Comparison of ENCODE assay signal across 18 mouse cellular contexts in the genomic region with DNA sequence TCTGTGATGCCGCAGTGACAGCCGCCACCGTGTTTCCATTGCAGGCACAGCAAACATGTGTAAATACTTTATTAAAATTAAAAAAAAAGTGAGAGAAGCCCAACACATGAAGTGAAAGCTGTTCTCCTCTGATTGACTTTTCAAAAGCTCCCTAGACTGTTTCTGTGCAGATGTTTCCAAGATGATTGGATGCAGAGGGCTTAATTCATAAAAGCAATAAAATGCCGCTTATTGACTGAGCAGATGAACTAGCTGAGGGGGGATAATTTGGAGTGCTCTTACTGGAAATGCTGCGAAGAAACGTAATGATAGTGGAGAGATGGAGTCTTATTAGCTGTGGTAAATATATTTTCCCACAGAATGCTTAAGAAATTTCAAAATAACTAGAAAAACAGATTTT.
"Had no signal": no experiment of that assay in that cellular context is flagged by ENCODE, and none has a peak within 500 bp of the region (broad histone marks: within the 10 kb centered on the region; RNA-seq: fewer than 3 reads in every experiment).

No protein-coding gene starts in this region.

- DNase-seq: lung, adult 18-20 months; lung, embryonic 14.5 days; lung, postnatal 10 days; lung, postnatal 4 days; retina, postnatal 1 day; right cerebral cortex, adult 18-20 months; right cerebral cortex, postnatal 25 days; right cerebral cortex, postnatal 4 days; spleen, adult 18-20 months; thymus, adult 18-20 months; thymus, postnatal 14 days; thymus, postnatal 36 days had no signal

- H3K9ac ChIP-seq: liver, embryonic 14.5 days; lung, embryonic 14.5 days; midbrain, embryonic 13.5 days; midbrain, embryonic 15.5 days; neural tube, embryonic 12.5 days had no signal

- H3K27me3 ChIP-seq: midbrain, embryonic 13.5 days; midbrain, embryonic 15.5 days; neural tube, embryonic 12.5 days had no signal

- H3K27ac ChIP-seq: liver, embryonic 14.5 days; midbrain, embryonic 13.5 days; midbrain, embryonic 15.5 days; neural tube, embryonic 12.5 days had no signal

- H3K4me3 ChIP-seq: midbrain, embryonic 13.5 days; midbrain, embryonic 15.5 days; myocyte; neural tube, embryonic 12.5 days had no signal

- H3K9me3 ChIP-seq: midbrain, embryonic 13.5 days; midbrain, embryonic 15.5 days; neural tube, embryonic 12.5 days had no signal

- H3K36me3 ChIP-seq: midbrain, embryonic 13.5 days; midbrain, embryonic 15.5 days; neural tube, embryonic 12.5 days had no signal

- H3K4me1 ChIP-seq: midbrain, embryonic 13.5 days; midbrain, embryonic 15.5 days; neural tube, embryonic 12.5 days had no signal

- ATAC-seq: midbrain, embryonic 13.5 days; midbrain, embryonic 15.5 days had no signal

- H3K4me2 ChIP-seq: lung, embryonic 14.5 days; midbrain, embryonic 11.5 days; midbrain, embryonic 13.5 days; midbrain, embryonic 15.5 days; neural tube, embryonic 12.5 days had no signal
